Mouse (Mus musculus) liver, postnatal 0 days (tissue): ENCODE measurements around the gene Olfr805. TPM values are rescaled to one million over a fixed set of nuclear protein-coding genes. Genes with fewer than 3 reads are reported as not detected.

ENCODE experiments used
- ATAC-seq: fragments of 200-750 bp; cut with Nextera tagmentation; 2 replicates; pipeline ENCODE4 v1.8.0; 2017; ENCODE audit warnings: mild to moderate bottlenecking, moderate library complexity
- DNase-seq: peaks from one replicate; pipeline ENCODE4 v3.0.0-alpha.2; 2016
- H3K27ac ChIP-seq: fragments of 300-500 bp; sonication (generic); 2 replicates; pipeline ENCODE4 v1.5.1; 2014; ENCODE audit warnings: antibody characterized with exemption, moderate library complexity, mild to moderate bottlenecking, low read depth
- H3K27me3 ChIP-seq: fragments of 300-500 bp; sonication (generic); 2 replicates; pipeline ENCODE4 v1.6.1; 2014; ENCODE audit warnings: low read length, control low read depth, mixed read lengths; ENCODE audit not compliant: insufficient read depth
- H3K36me3 ChIP-seq: fragments of 300-500 bp; sonication (generic); replicated peaks from 2 replicates; pipeline ENCODE4 v1.6.1; 2014; ENCODE audit warnings: mild to moderate bottlenecking, control low read depth, low read length, moderate library complexity, mixed read lengths; ENCODE audit not compliant: insufficient read depth
- H3K4me1 ChIP-seq: fragments of 300-500 bp; sonication (generic); 2 replicates; pipeline ENCODE4 v1.6.1; 2014; ENCODE audit warnings: antibody characterized with exemption, mild to moderate bottlenecking, control low read depth; ENCODE audit not compliant: insufficient read depth
- H3K4me2 ChIP-seq: fragments of 300-500 bp; sonication (generic); 2 replicates; pipeline ENCODE4 v1.6.1; 2014; ENCODE audit warnings: low read depth, mild to moderate bottlenecking, low read length, moderate library complexity, mixed read lengths
- H3K4me3 ChIP-seq: fragments of 300-500 bp; sonication (generic); 2 replicates; pipeline ENCODE4 v1.5.1; 2014; ENCODE audit warnings: low read depth, low read length
- H3K9ac ChIP-seq: fragments of 300-500 bp; sonication (generic); replicated peaks from 2 replicates; pipeline ENCODE4 v1.6.1; 2014; ENCODE audit warnings: mild to moderate bottlenecking, moderate library complexity
- H3K9me3 ChIP-seq: fragments of 300-500 bp; sonication (generic); 2 replicates; pipeline ENCODE4 v1.6.1; 2016; ENCODE audit warnings: mild to moderate bottlenecking, control low read depth, low read length, mixed read lengths
- CTCF ChIP-seq: sonication (generic); IDR thresholded peaks from 2 replicates; pipeline ENCODE4 v1.5.1; 2016; ENCODE audit warnings: antibody characterized with exemption, low read depth
- EP300 ChIP-seq: IDR thresholded peaks from 2 replicates; pipeline ENCODE4 v1.6.1; 2016; ENCODE audit warnings: antibody characterized with exemption, low read depth, mild to moderate bottlenecking
- WGBS: fragments of 180-500 bp; shearing (Covaris S2); extraction: QIAGEN DNeasy Blood & Tissue Kit; methylation state at CpG from one replicate; pipeline ENCODE4 v1.1.7; 2014; ENCODE audit not compliant: insufficient replicate concordance; 5-methylcytosine and 5-hydroxymethylcytosine counted together
- polyA plus RNA-seq: library from polyadenylated mRNA; unstranded; fragments of >200 nt; fragmentation: Nextera tagmentation; extraction: Ambion mirVana; gene quantifications from 2 replicates; pipeline ENCODE4 v1.2.1, GENCODE M21; 2015

Olfr805 gene
- polyA plus RNA-seq, result not detected in 2 replicates

DNA sequence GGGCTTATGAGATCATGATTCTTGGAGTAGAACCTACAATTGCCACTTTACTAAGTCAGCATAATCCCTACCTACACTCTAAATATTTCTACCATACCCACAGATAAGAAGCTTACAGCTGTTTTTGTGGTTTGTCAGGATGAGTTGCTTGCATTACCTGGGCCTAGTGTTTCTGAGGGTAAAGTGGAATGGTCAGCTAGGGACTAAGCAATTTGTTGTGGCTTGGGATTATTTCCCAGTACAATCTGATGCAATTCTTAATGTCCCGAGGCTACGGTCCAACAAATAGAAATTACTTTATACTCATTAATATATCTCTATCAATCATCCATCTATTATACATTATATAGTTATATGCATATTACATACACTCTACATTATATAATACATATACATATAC is at the start of gene Olfr805:
Gene Olfr805, minus strand, starts transcription at position 101 of the 400 bp plus-strand sequence.
- Histone ChIP-seq H3K4me3 (no peak within 1 kb of the TSS), H3K36me3 (no peaks in the 10 kb centered on the region), H3K4me1 (no peaks in the 10 kb centered on the region), H3K9ac (no peak within 1 kb of the TSS), H3K9me3 (no peaks in the 10 kb centered on the region), H3K4me2 (no peak within 1 kb of the TSS), H3K27ac (no peak within 1 kb of the TSS), H3K27me3 (no peaks in the 10 kb centered on the region)
- DNase-seq, result no peak
- no peak for ATAC-seq
- TF ChIP-seq EP300, result no peak
- no peak for TF ChIP-seq CTCF
- 85% methylated on average over 2 of the region's 2 CpGs for WGBS

DNA sequence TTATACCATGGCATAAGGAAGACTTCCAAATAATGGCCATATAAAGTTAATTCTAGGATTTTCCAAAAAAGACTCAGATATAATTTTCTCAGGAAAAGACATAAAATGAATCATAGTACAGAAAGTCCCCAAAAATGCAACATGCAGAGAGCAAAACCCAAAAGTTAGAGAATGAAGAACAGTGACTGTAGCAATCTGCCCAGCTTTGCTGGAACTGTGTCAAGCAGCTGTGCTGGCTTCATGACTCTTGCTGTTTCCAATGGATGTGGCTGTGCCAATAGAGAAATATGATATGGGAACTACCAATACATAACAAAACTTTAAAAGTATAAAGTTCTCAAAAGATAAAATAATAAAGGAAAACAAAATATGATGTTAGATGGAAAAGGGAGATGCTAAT is 48.9 kb upstream of the Olfr805 start:
- DNase-seq (no peak), ATAC-seq (no peak)
- Histone ChIP-seq H3K4me3 (no peak overlapping the region), H3K36me3 (no peaks in the 10 kb centered on the region), H3K9ac (no peak overlapping the region), H3K9me3 (no peaks in the 10 kb centered on the region), H3K4me2 (no peak overlapping the region), H3K27ac (no peak overlapping the region), H3K4me1 (no peaks in the 10 kb centered on the region), H3K27me3 (no peaks in the 10 kb centered on the region)
- TF ChIP-seq EP300 (no peak), CTCF (no peak)

DNA sequence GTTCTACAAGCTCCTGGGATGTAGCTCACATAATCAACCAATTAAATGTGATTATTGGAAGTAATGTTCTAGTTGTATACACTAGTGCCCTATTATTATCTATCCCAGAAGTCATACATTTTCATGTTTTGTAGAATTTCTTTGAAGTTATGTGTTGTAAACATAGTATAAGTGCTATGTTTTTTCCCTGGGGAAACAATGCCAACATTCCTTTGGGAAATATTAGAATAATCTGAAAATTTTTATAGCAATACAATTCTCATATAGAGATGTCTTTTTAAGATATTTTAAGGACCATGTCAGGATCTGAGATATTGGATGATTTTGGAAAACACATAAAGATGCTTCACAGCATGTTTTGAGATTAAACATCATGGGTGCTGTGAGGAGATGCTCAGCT is 45.2 kb upstream of the Olfr805 start, which contains the start of gene Olfr809:
Gene Olfr809, plus strand, starts transcription at position 301 of the 400 bp plus-strand sequence.
- Histone ChIP-seq H3K4me1 (no peaks in the 10 kb centered on the region), H3K4me3 (no peak within 1 kb of the TSS), H3K4me2 (no peak within 1 kb of the TSS), H3K9ac (no peak within 1 kb of the TSS), H3K27ac (no peak within 1 kb of the TSS), H3K9me3 (no peaks in the 10 kb centered on the region), H3K27me3 (no peaks in the 10 kb centered on the region), H3K36me3 (no peaks in the 10 kb centered on the region)
- ATAC-seq (no peak), DNase-seq (no peak)
- TF ChIP-seq CTCF, result no peak
- TF ChIP-seq EP300, result no peak

DNA sequence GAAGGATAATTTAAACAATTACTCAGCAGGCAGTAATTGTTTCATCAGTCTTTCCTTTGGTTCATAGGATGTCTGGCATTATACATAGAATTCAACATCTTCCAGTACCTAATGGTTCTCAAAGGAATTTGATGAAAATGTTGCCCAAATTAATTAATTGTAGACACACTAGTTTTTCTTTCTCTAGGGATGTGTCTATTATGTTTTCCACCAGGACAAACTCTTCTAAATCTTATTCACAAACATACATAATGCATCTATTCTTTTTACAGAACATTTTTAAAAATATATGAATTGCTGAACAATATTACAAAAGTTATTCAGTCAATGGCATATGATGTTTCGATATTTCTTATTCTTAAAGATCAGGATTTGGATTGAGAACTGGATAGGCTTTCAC is 36.0 kb upstream of the Olfr805 start, which contains the start of gene Olfr808:
Gene Olfr808, plus strand, starts transcription at position 301 of the 400 bp plus-strand sequence.
- WGBS, result 76% methylated on average over 1 of the region's 1 CpGs
- H3K4me1 ChIP-seq, result no peaks in the 10 kb centered on the region
- H3K4me3 ChIP-seq, result no peak within 1 kb of the TSS
- no peaks in the 10 kb centered on the region for H3K27me3 ChIP-seq
- no peak within 1 kb of the TSS for H3K27ac ChIP-seq
- H3K9ac ChIP-seq, result no peak within 1 kb of the TSS
- no peak for ATAC-seq
- no peaks in the 10 kb centered on the region for H3K36me3 ChIP-seq
- no peak within 1 kb of the TSS for H3K4me2 ChIP-seq
- H3K9me3 ChIP-seq, result no peaks in the 10 kb centered on the region
- no peak for DNase-seq
- no peak for TF ChIP-seq CTCF
- no peak for TF ChIP-seq EP300

DNA sequence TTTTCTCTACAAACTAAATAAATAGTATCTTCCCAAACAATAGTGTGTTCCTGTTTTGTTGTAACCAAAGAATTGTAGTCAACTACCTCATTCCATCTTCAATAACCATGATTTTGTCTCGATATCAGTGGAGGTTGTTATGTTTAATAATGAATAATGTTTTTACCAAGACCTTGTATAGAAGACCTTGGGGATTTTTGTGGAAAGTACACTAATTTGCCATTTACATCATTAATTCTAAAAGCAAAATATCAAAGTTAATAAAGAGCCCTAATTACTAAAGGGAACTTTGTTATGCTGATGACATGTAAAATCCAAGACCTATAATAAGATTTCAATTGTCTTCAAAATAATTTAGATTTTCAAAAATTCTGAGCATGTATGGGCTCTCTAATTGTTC is 28.5 kb upstream of the Olfr805 start, which contains the start of gene Olfr807:
Gene Olfr807, minus strand, starts transcription at position 101 of the 400 bp plus-strand sequence.
- Histone ChIP-seq H3K27ac (no peak within 1 kb of the TSS), H3K4me1 (no peaks in the 10 kb centered on the region), H3K9ac (no peak within 1 kb of the TSS), H3K9me3 (no peaks in the 10 kb centered on the region), H3K36me3 (no peaks in the 10 kb centered on the region), H3K4me3 (no peak within 1 kb of the TSS), H3K27me3 (no peaks in the 10 kb centered on the region), H3K4me2 (no peak within 1 kb of the TSS)
- ATAC-seq, result no peak
- DNase-seq, result no peak
- WGBS, result 68% methylated on average over 1 of the region's 1 CpGs
- TF ChIP-seq EP300 (no peak), CTCF (no peak)

DNA sequence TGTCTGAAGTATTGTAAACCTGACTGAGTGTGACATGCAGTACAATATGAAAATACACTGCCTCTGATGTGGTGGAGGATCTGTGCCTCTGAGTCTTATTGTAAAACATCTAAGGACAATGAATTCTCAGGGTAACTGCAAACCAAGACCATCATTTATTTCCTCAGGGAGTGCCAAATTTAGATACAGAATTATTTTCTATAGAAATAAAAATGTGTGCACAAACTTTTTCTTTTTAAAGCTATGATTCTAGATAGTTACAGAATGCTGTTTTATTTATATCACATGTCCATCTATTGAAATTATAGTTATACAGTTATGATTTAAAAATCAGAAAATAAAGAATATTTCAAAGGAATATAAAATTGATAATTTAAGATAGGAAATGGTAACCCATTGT is 12.6 kb upstream of the Olfr805 start, which contains the start of gene Olfr806:
Gene Olfr806, minus strand, starts transcription at position 101 of the 400 bp plus-strand sequence.
- DNase-seq (no peak), ATAC-seq (no peak)
- Histone ChIP-seq H3K36me3 (no peaks in the 10 kb centered on the region), H3K9ac (no peak within 1 kb of the TSS), H3K4me2 (no peak within 1 kb of the TSS), H3K4me3 (no peak within 1 kb of the TSS), H3K9me3 (no peaks in the 10 kb centered on the region), H3K27ac (no peak within 1 kb of the TSS), H3K4me1 (no peaks in the 10 kb centered on the region), H3K27me3 (no peaks in the 10 kb centered on the region)
- TF ChIP-seq EP300, result no peak
- TF ChIP-seq CTCF, result no peak

DNA sequence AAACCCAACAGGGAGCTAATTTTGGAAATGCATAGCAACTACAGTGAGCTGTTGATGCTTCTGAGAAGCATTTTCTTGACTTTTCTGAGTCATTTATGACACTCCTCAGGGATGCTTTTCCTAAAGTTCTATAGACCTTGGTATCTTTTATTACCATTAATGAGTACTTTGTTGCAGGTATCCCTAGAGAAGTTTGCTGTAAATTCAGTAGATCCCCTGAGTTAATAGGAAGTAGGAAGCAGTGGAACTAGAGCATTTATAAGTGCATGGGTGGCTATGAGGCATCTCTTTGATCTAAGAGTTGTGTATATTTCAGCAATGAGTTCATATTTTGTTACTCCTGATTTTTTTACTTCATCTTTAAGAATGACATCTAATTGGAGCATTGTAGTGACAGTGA is 26.3 kb downstream of the Olfr805 start, which contains the start of gene Olfr804:
Gene Olfr804, plus strand, starts transcription at position 301 of the 400 bp plus-strand sequence.
- no peak within 1 kb of the TSS for H3K4me2 ChIP-seq
- no peaks in the 10 kb centered on the region for H3K27me3 ChIP-seq
- no peak for TF ChIP-seq CTCF
- TF ChIP-seq EP300, result no peak
- no peaks in the 10 kb centered on the region for H3K4me1 ChIP-seq
- H3K9me3 ChIP-seq, result no peaks in the 10 kb centered on the region
- H3K27ac ChIP-seq, result no peak within 1 kb of the TSS
- ATAC-seq (no peak), DNase-seq (no peak)
- H3K36me3 ChIP-seq, result no peaks in the 10 kb centered on the region
- H3K9ac ChIP-seq, result no peak within 1 kb of the TSS
- H3K4me3 ChIP-seq, result no peak within 1 kb of the TSS
